Mouse (Mus musculus) left cerebral cortex, adult 9 months (tissue): ENCODE measurements around the gene Crybg1.
"Not testable (repeated sequence)": the region's sequence is repeated elsewhere in the genome, so short reads cannot be mapped to it uniquely, and the experiment has no call there.

Experiments used
- DNase-seq, 2 experiments: peaks; one replicate each; pipeline ENCODE4 v3.0.0; 2022; ENCODE audit warnings: low spot score in 2 of 2

Crybg1 gene

GRCm38 (mm10) chr10:43973244-43973643, 175.4 kb downstream of the Crybg1 start:
- DNase-seq = no peak

GRCm38 (mm10) chr10:43964943-43965342, 183.7 kb downstream of the Crybg1 start:
- DNase-seq = no peak

DNA sequence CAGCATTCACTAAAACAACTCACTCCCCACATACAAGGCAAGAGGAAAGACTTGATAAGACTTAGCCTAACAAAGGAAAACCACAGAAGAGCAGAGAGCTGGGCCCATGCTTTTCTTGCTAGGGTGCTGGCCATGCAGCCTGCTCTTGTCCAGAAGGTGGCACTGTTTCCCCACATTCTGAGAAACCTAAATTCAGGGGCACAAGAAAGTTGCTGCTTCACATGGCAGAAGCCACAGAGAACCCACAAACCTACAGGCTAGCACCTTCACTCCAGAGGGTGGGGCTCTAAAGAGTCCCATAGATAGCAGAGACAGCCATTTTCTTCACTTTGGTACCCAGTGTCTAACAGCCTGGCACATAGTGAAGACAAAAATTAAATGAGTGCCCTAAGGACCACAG, 194.7 kb downstream of the Crybg1 start:
- DNase-seq = peak in 1 of 2 experiments; percentile 45

GRCm38 (mm10) chr10:43945435-43945834, 203.2 kb downstream of the Crybg1 start:
- DNase-seq = no peak

DNA sequence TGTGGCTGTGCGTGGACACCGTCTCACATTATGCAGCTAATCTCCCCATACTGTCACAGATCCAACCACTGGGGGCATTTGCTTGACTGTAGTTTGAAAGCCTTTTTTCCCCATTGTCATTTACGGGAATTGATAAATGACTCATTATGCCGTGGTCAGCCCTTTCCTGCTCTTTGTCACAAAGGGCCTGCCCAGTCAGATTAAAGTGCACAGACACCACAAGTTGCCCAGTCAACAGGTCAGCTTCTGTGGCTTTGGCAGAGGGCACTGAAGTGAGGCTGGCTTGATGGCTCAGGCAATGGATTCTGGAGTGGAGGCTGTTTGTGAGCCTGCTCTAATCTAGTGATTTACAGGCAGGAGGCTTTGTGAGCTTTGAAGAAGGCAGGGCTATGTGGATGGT, 204.9 kb downstream of the Crybg1 start:
- DNase-seq = no peak

- DNase-seq = no peak
These were observed 209.5 kb downstream of the Crybg1 start for GRCm38 (mm10) chr10:43939136-43939662.

- DNase-seq = no peak
These were observed 220.1 kb downstream of the Crybg1 start for GRCm38 (mm10) chr10:43928596-43928995.

GRCm38 (mm10) chr10:43927736-43928135, 220.9 kb downstream of the Crybg1 start:
- DNase-seq = no peak

GRCm38 (mm10) chr10:43925776-43926175, 222.9 kb downstream of the Crybg1 start:
- DNase-seq = not testable (repeated sequence)

GRCm38 (mm10) chr10:43923096-43923495, 225.6 kb downstream of the Crybg1 start:
- DNase-seq = no peak

GRCm38 (mm10) chr10:43918696-43919608, 229.7 kb downstream of the Crybg1 start:
- DNase-seq = peak in 1 of 2 experiments; percentile 81

GRCm38 (mm10) chr10:43916737-43917136, 231.9 kb downstream of the Crybg1 start:
- DNase-seq = no peak

GRCm38 (mm10) chr10:43916181-43916580, 232.5 kb downstream of the Crybg1 start:
- DNase-seq = no peak

GRCm38 (mm10) chr10:43912236-43912635, 236.4 kb downstream of the Crybg1 start:
- DNase-seq = no peak

DNA sequence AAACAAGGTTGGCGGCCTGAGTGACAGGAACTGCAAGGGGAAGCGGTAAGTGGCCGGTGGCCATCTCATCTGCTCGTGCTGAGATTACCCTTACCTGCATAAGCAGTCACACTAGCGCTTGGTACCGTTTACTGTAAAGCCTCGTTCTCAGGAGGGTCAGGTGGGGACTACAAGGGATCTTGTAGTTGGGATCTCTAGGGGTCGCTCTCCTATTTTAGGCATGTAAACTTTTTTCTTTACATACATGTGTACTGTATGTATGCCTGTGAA, 237.8 kb downstream of the Crybg1 start:
- DNase-seq = no peak

DNA sequence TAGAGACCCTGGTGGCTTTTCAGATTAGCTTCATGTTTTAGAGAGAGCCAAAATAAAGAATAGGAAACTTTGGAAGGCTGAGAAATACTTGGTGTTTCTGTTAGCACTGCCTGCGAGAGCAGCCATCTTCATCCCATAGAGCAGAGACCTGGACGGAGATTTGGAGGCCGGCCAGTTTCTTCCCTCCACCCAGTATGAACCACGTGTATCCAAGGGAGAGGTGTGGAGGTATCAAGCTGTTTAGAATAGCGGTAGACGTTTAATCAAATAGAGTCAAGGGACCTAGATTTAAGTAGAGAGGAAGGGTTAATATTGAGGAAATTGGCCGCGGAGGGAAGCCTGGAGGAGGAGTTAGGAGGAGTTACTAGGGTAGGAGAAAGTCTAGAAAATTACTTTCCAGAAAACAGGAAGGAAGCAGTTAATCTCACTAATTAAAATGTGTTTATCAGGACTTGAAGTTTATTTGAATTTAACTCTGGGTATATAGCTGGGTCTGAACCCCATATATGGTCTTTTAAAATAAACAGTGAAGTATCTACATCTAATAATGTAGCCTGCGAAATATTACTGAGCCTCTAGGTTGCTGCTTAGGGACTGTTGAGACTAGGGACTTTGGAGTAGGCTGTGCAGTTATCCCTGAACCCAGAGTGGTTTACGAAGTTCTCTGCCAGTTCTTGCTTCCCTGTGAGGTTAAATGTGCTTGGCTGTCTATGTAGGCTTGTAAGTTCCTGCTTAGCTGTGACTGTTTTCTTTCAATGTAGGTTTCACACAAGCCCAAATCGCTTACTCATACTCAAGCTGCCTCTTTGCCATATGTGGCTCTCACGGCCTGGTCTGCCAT, 238.4 kb downstream of the Crybg1 start:
- no peak for DNase-seq

GRCm38 (mm10) chr10:43904569-43904968, 244.1 kb downstream of the Crybg1 start:
- no peak for DNase-seq

GRCm38 (mm10) chr10:43901578-43902194, 247.0 kb downstream of the Crybg1 start, which contains the start of the genes Qrsl1 and Rtn4ip1:
Gene Qrsl1, minus strand, starts transcription at chr10:43901745.
Gene Rtn4ip1, plus strand, starts transcription at chr10:43901807.
- peak; percentile 80 to 96 for DNase-seq

- DNase-seq = no peak
These were observed 247.6 kb downstream of the Crybg1 start for GRCm38 (mm10) chr10:43900883-43901570.
